In the genomic region with DNA sequence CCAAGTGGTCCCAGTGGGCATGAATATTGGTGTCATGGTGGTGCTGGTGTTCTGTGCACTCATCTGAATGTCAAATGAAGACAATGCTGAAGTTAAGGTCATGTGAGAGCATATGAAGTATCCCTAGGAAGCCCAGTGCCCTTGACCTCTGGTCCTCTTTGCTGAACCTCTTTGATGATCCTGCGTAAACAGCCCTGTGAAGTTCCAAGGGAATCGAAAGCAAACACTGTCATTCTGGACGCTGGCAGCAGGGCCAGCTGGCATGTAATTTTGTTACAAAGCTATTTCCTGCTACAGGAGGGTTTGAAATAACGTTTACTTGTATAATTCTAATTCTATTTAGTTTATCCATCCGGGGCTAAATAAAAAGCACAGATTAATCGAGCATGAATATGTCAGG, we compare ENCODE assay signal across 17 mouse cellular contexts.
DNase-seq lines count a peak whose midpoint lies in the region; TF ChIP-seq lines count a peak whose summit lies in the region.
"Had no signal": no experiment of that assay in that cellular context is flagged by ENCODE, and none has a peak within 500 bp of the region (broad histone marks: within the 10 kb centered on the region; RNA-seq: fewer than 3 reads in every experiment).

No protein-coding gene starts in this region.

- intact Hi-C loops in gastrocnemius, adult 2 months (cut with DNase I) = no loop called here

- no peaks in the 10 kb centered on the region for H3K36me3 ChIP-seq in embryonic facial prominence, embryonic 10.5 days (replicated peaks)
- H3K36me3 ChIP-seq: embryonic facial prominence, embryonic 12.5 days; forebrain, embryonic 10.5 days; hindbrain, embryonic 15.5 days; midbrain, embryonic 15.5 days; stomach, embryonic 15.5 days had no signal

- peak; percentile 10 for DNase-seq in kidney, adult 11 months
- no peak for DNase-seq in kidney, postnatal 4 days
- DNase-seq in retina, adult 2 months (ENCODE audit: low read depth, low spot score) = peak; percentile 4
- DNase-seq in retina, embryonic 14.5 days (ENCODE audit: low spot score) = no peak
- DNase-seq in cerebellum, postnatal 36 days = peak; percentile 24 to 31
- no peak for DNase-seq in embryonic facial prominence, embryonic 10.5 days (ENCODE audit: low spot score)
- DNase-seq in gastrocnemius, adult 2 months = no peak
- no peak for DNase-seq in layer of hippocampus, adult 9-10 months (ENCODE audit: low spot score)
- DNase-seq: heart, adult 2 months; heart, postnatal 10 days; liver had no signal

- WGBS in embryonic facial prominence, embryonic 10.5 days = 37% methylated on average over 6 of the region's 6 CpGs

- no peak overlapping the region for H3K27ac ChIP-seq in embryonic facial prominence, embryonic 10.5 days (replicated peaks)
- no peak overlapping the region for H3K27ac ChIP-seq in gastrocnemius, adult 2 months
- H3K27ac ChIP-seq: embryonic facial prominence, embryonic 12.5 days; forebrain, embryonic 10.5 days; heart, adult 2 months; hindbrain, embryonic 15.5 days; macrophage; midbrain, embryonic 15.5 days; stomach, embryonic 15.5 days had no signal

- H3K4me1 ChIP-seq in embryonic facial prominence, embryonic 10.5 days = peaks cover 9% of the 10 kb centered on the region
- H3K4me1 ChIP-seq: embryonic facial prominence, embryonic 12.5 days; midbrain, embryonic 15.5 days; stomach, embryonic 15.5 days had no signal

- H3K27me3 ChIP-seq in embryonic facial prominence, embryonic 10.5 days (replicated peaks; ENCODE audit: low read depth, poor library complexity, severe bottlenecking) = no peaks in the 10 kb centered on the region
- H3K27me3 ChIP-seq: embryonic facial prominence, embryonic 12.5 days; hindbrain, embryonic 15.5 days; midbrain, embryonic 15.5 days; stomach, embryonic 15.5 days had no signal

- H3K4me3 ChIP-seq in embryonic facial prominence, embryonic 10.5 days = no peak overlapping the region
- no peak overlapping the region for H3K4me3 ChIP-seq in gastrocnemius, adult 2 months
- H3K4me3 ChIP-seq: embryonic facial prominence, embryonic 12.5 days; forebrain, embryonic 10.5 days; heart, adult 2 months; hindbrain, embryonic 15.5 days; midbrain, embryonic 15.5 days; stomach, embryonic 15.5 days had no signal

- no peaks in the 10 kb centered on the region for H3K9me3 ChIP-seq in embryonic facial prominence, embryonic 10.5 days
- H3K9me3 ChIP-seq: embryonic facial prominence, embryonic 12.5 days; forebrain, embryonic 10.5 days; hindbrain, embryonic 15.5 days; midbrain, embryonic 15.5 days; stomach, embryonic 15.5 days had no signal

- TF ChIP-seq CTCF in gastrocnemius, adult 2 months (IDR thresholded peaks at IDR 0.05) = no peak

Comparison
In these comparisons a context has a peak if more than half of its experiments do, and no peak if none do; other contexts are left out.
1. DNase-seq: peak in kidney, adult 11 months (single experiment), retina, adult 2 months (single experiment) and cerebellum, postnatal 36 days (2 of 2); none in kidney, postnatal 4 days (0 of 2), retina, embryonic 14.5 days (single experiment), embryonic facial prominence, embryonic 10.5 days (single experiment), gastrocnemius, adult 2 months (single experiment) and layer of hippocampus, adult 9-10 months (single experiment).